11 mouse cellular contexts compared by ENCODE assay signal in the genomic region with DNA sequence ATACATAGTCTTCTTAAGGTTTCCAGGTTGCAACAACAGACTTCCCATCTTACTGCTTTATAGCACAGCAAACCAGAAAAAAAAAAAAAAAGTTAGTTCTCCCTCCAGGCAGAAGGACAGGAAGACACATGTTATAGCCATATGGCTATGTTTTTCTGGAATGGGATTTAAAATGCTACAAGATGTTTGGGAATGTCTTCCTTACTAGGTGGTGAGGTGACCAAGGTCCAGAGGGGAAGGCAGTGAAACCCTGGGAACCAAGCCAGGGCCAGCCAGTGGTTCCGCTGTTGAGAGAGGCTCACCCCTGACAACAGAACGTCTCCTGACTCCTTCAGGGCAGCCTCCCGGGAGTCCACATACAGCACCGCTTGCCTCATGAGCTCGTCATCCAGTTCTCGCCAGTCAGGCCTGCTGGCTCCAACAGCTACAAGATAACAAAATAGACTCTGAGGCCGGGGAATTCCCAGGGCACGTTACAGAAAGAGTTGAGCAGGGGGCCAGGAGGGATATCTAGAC. TPM values are rescaled to one million over a fixed set of nuclear protein-coding genes. Genes with fewer than 3 reads are reported as not detected.
DNase-seq lines count a peak whose midpoint lies in the region; ATAC-seq and TF ChIP-seq lines count a peak whose summit lies in the region.
"Had no signal": no experiment of that assay in that cellular context is flagged by ENCODE, and none has a peak within 500 bp of the region (broad histone marks: within the 10 kb centered on the region; RNA-seq: fewer than 3 reads in every experiment).

No protein-coding gene starts in this region.

- H3K4me3 ChIP-seq in heart, postnatal 0 days (ENCODE audit: low read depth, low read length), result no peak overlapping the region
- H3K4me3 ChIP-seq in heart, embryonic 10.5 days, result no peak overlapping the region
- H3K4me3 ChIP-seq in intestine, embryonic 16.5 days (ENCODE audit: low read length), result no peak overlapping the region
- no peak overlapping the region for H3K4me3 ChIP-seq in liver, embryonic 15.5 days (replicated peaks)
- H3K4me3 ChIP-seq: hindbrain, embryonic 12.5 days; limb, embryonic 13.5 days; midbrain, embryonic 15.5 days had no signal

- peak; percentile 23 for DNase-seq in heart, postnatal 0 days (ENCODE audit: low spot score)
- no peak for DNase-seq in heart, embryonic 10.5 days (ENCODE audit: low spot score)
- DNase-seq in cerebellum, adult 8-10 months, result peak; percentile 30
- no peak for DNase-seq in urinary bladder, postnatal 10 days (ENCODE audit: low spot score)
- DNase-seq in gastrocnemius, adult 8-10 months (ENCODE audit: low spot score in 2 of 2), result no peak

- no peaks in the 10 kb centered on the region; the same call in 1 of the 2 replicates for H3K4me1 ChIP-seq in heart, postnatal 0 days (ENCODE audit: control insufficient read depth, insufficient read depth)
- no peaks in the 10 kb centered on the region for H3K4me1 ChIP-seq in heart, embryonic 10.5 days
- peaks cover 9% of the 10 kb centered on the region for H3K4me1 ChIP-seq in intestine, embryonic 16.5 days (ENCODE audit: control insufficient read depth, insufficient read depth, low read length)
- no peaks in the 10 kb centered on the region for H3K4me1 ChIP-seq in liver, embryonic 15.5 days (replicated peaks)
- H3K4me1 ChIP-seq: midbrain, embryonic 15.5 days had no signal

- no peak overlapping the region for H3K4me2 ChIP-seq in heart, postnatal 0 days (ENCODE audit: low read depth, low read length)
- no peak overlapping the region for H3K4me2 ChIP-seq in intestine, embryonic 16.5 days (ENCODE audit: low read depth, low read length)
- no peak overlapping the region for H3K4me2 ChIP-seq in liver, embryonic 15.5 days
- H3K4me2 ChIP-seq: hindbrain, embryonic 12.5 days; limb, embryonic 13.5 days; midbrain, embryonic 15.5 days had no signal

- ATAC-seq in heart, postnatal 0 days (ENCODE audit: insufficient read depth, low read depth), result peak; percentile 67
- peak; percentile 53 for ATAC-seq in intestine, embryonic 16.5 days
- ATAC-seq in liver, embryonic 15.5 days (ENCODE audit: insufficient read depth), result peak; percentile 35
- ATAC-seq: midbrain, embryonic 15.5 days had no signal

- no peak for TF ChIP-seq CTCF in heart, postnatal 0 days (IDR thresholded peaks at IDR 0.05; ENCODE audit: low read depth)

- no peak overlapping the region for H3K9ac ChIP-seq in heart, postnatal 0 days (replicated peaks; ENCODE audit: low read depth, low read length)
- H3K9ac ChIP-seq in intestine, embryonic 16.5 days (ENCODE audit: low read depth, low read length), result no peak overlapping the region
- no peak overlapping the region for H3K9ac ChIP-seq in liver, embryonic 15.5 days
- H3K9ac ChIP-seq: hindbrain, embryonic 12.5 days; limb, embryonic 13.5 days; midbrain, embryonic 15.5 days had no signal

- no peaks in the 10 kb centered on the region for H3K27me3 ChIP-seq in heart, postnatal 0 days (ENCODE audit: control insufficient read depth, insufficient read depth, low read length)
- no peaks in the 10 kb centered on the region for H3K27me3 ChIP-seq in heart, embryonic 10.5 days (ENCODE audit: insufficient read depth, poor library complexity, severe bottlenecking)
- no peaks in the 10 kb centered on the region for H3K27me3 ChIP-seq in intestine, embryonic 16.5 days (replicated peaks; ENCODE audit: control insufficient read depth, insufficient read depth, low read length)
- no peaks in the 10 kb centered on the region for H3K27me3 ChIP-seq in liver, embryonic 15.5 days
- H3K27me3 ChIP-seq: hindbrain, embryonic 12.5 days; limb, embryonic 13.5 days; midbrain, embryonic 15.5 days had no signal

- no peaks in the 10 kb centered on the region for H3K36me3 ChIP-seq in heart, postnatal 0 days (replicated peaks; ENCODE audit: control insufficient read depth, insufficient read depth, low read length)
- no peaks in the 10 kb centered on the region for H3K36me3 ChIP-seq in heart, embryonic 10.5 days
- no peaks in the 10 kb centered on the region for H3K36me3 ChIP-seq in intestine, embryonic 16.5 days (ENCODE audit: control insufficient read depth, insufficient read depth, low read length)
- H3K36me3 ChIP-seq in liver, embryonic 15.5 days (replicated peaks), result no peaks in the 10 kb centered on the region
- H3K36me3 ChIP-seq: hindbrain, embryonic 12.5 days; limb, embryonic 13.5 days; midbrain, embryonic 15.5 days had no signal

- no peak for TF ChIP-seq EP300 in heart, postnatal 0 days (IDR thresholded peaks at IDR 0.05; ENCODE audit: low read depth)

- WGBS in heart, postnatal 0 days, result 14% methylated on average over 8 of the region's 8 CpGs
- WGBS in heart, embryonic 10.5 days, result 24% methylated on average over 8 of the region's 8 CpGs
- WGBS in intestine, embryonic 16.5 days, result 40% methylated on average over 8 of the region's 8 CpGs
- WGBS in liver, embryonic 15.5 days (ENCODE audit: insufficient replicate concordance), result 52% methylated on average over 8 of the region's 8 CpGs

- no peak overlapping the region for H3K27ac ChIP-seq in heart, postnatal 0 days (ENCODE audit: low read depth)
- H3K27ac ChIP-seq in heart, embryonic 10.5 days, result no peak overlapping the region
- H3K27ac ChIP-seq in intestine, embryonic 16.5 days (ENCODE audit: low read length), result peak overlapping the region; percentile 51
- peak overlapping the region; percentile 57; the same call in 1 of the 2 replicates for H3K27ac ChIP-seq in liver, embryonic 15.5 days (replicated peaks)
- H3K27ac ChIP-seq: hindbrain, embryonic 12.5 days; limb, embryonic 13.5 days; midbrain, embryonic 15.5 days had no signal

- no peaks in the 10 kb centered on the region for H3K9me3 ChIP-seq in heart, postnatal 0 days (replicated peaks; ENCODE audit: control insufficient read depth, low read length)
- no peaks in the 10 kb centered on the region for H3K9me3 ChIP-seq in heart, embryonic 10.5 days
- H3K9me3 ChIP-seq in intestine, embryonic 16.5 days (ENCODE audit: control insufficient read depth, low read length), result no peaks in the 10 kb centered on the region
- no peaks in the 10 kb centered on the region for H3K9me3 ChIP-seq in liver, embryonic 15.5 days (replicated peaks)
- H3K9me3 ChIP-seq: hindbrain, embryonic 12.5 days; limb, embryonic 13.5 days; midbrain, embryonic 15.5 days had no signal

RNA-seq across cellular contexts. Expression of a gene that starts 11.7 kb away (rescaled TPM):
- 0.19 TPM in 1 of 2 replicates, not detected in the other for total RNA-seq in heart, postnatal 0 days (2014; rRNA removed; ENCODE audit: low replicate concordance)
- 0.45 and 1.0 TPM in 2 replicates for polyA plus RNA-seq in heart, postnatal 0 days (2015; fragmentation: Nextera tagmentation; extraction: Ambion mirVana)
- polyA plus RNA-seq in heart, embryonic 10.5 days (2016; fragmentation: Nextera tagmentation; extraction: Ambion mirVana), result 2.3 and 5.5 TPM in 2 replicates
- 1.4 and 2.0 TPM in 2 replicates for polyA plus RNA-seq in intestine, embryonic 16.5 days (2015; fragmentation: Nextera tagmentation; extraction: Ambion mirVana)
- polyA plus RNA-seq in liver, embryonic 15.5 days (2015; fragmentation: Nextera tagmentation; extraction: Ambion mirVana), result 0.51 and 0.68 TPM in 2 replicates
- total RNA-seq in gastrocnemius, adult 8-10 months (2022), result 1 to 10 TPM; 2.8 to 4.6 (median 3.7) TPM

RNA-seq across cellular contexts. Expression of a gene that starts 13.6 kb away (rescaled TPM):
- total RNA-seq in heart, postnatal 0 days (2014; rRNA removed; ENCODE audit: low replicate concordance), result not detected in 2 replicates
- polyA plus RNA-seq in heart, postnatal 0 days (2015; fragmentation: Nextera tagmentation; extraction: Ambion mirVana), result not detected in 2 replicates
- polyA plus RNA-seq in heart, embryonic 10.5 days (2016; fragmentation: Nextera tagmentation; extraction: Ambion mirVana), result 0.15 TPM in 1 of 2 replicates, not detected in the other
- 0.02 and 0.24 TPM in 2 replicates for polyA plus RNA-seq in intestine, embryonic 16.5 days (2015; fragmentation: Nextera tagmentation; extraction: Ambion mirVana)
- polyA plus RNA-seq in liver, embryonic 15.5 days (2015; fragmentation: Nextera tagmentation; extraction: Ambion mirVana), result not detected in 2 replicates
- not detected for total RNA-seq in gastrocnemius, adult 8-10 months (2022)
- polyA plus RNA-seq: hindbrain, embryonic 12.5 days; limb, embryonic 13.5 days; midbrain, embryonic 15.5 days; thymus, postnatal 0 days had no signal

RNA-seq across cellular contexts. Expression of a gene that starts 16.6 kb away (rescaled TPM):
- not detected in 2 replicates for total RNA-seq in heart, postnatal 0 days (2014; rRNA removed; ENCODE audit: low replicate concordance)
- polyA plus RNA-seq in heart, postnatal 0 days (2015; fragmentation: Nextera tagmentation; extraction: Ambion mirVana), result not detected in 2 replicates
- polyA plus RNA-seq in heart, embryonic 10.5 days (2016; fragmentation: Nextera tagmentation; extraction: Ambion mirVana), result 0.06 TPM in 1 of 2 replicates, not detected in the other
- polyA plus RNA-seq in intestine, embryonic 16.5 days (2015; fragmentation: Nextera tagmentation; extraction: Ambion mirVana), result 15.7 and 15.9 TPM in 2 replicates
- 1.7 and 1.9 TPM in 2 replicates for polyA plus RNA-seq in liver, embryonic 15.5 days (2015; fragmentation: Nextera tagmentation; extraction: Ambion mirVana)
- under 1 TPM in 2 of 4 experiments, not detected in 2; 0.11 to 0.18 TPM for total RNA-seq in gastrocnemius, adult 8-10 months (2022)
- polyA plus RNA-seq: hindbrain, embryonic 12.5 days; limb, embryonic 13.5 days; midbrain, embryonic 15.5 days had no signal

RNA-seq across cellular contexts. Expression of a gene that starts 45.1 kb away (rescaled TPM):
- total RNA-seq in heart, postnatal 0 days (2014; rRNA removed; ENCODE audit: low replicate concordance), result 0.31 TPM in 1 of 2 replicates, not detected in the other
- polyA plus RNA-seq in heart, postnatal 0 days (2015; fragmentation: Nextera tagmentation; extraction: Ambion mirVana), result 0.14 and 0.15 TPM in 2 replicates
- polyA plus RNA-seq in heart, embryonic 10.5 days (2016; fragmentation: Nextera tagmentation; extraction: Ambion mirVana), result not detected in 2 replicates
- not detected in 2 replicates for polyA plus RNA-seq in intestine, embryonic 16.5 days (2015; fragmentation: Nextera tagmentation; extraction: Ambion mirVana)
- polyA plus RNA-seq in liver, embryonic 15.5 days (2015; fragmentation: Nextera tagmentation; extraction: Ambion mirVana), result 0.13 TPM in 1 of 2 replicates, not detected in the other
- total RNA-seq in gastrocnemius, adult 8-10 months (2022), result under 1 TPM in 3 of 4 experiments, not detected in 1; 0.20 to 0.31 (median 0.29) TPM
- polyA plus RNA-seq: hindbrain, embryonic 12.5 days; midbrain, embryonic 15.5 days had no signal

Comparison
In these comparisons a context has a peak if more than half of its experiments do, and no peak if none do; other contexts are left out.
1. DNase-seq: peak in heart, postnatal 0 days (single experiment) and cerebellum, adult 8-10 months (single experiment); none in heart, embryonic 10.5 days (single experiment), urinary bladder, postnatal 10 days (single experiment) and gastrocnemius, adult 8-10 months (0 of 2).
2. H3K27ac ChIP-seq: peak in intestine, embryonic 16.5 days (single experiment) and liver, embryonic 15.5 days (single experiment); none in heart, postnatal 0 days (single experiment) and heart, embryonic 10.5 days (single experiment).
3. Peak in every context shown above with its lines, with median percentiles within 50 percentile points of each other: ATAC-seq.